Mouse (Mus musculus): ENCODE results near the gene Bhlha15.

DNA sequence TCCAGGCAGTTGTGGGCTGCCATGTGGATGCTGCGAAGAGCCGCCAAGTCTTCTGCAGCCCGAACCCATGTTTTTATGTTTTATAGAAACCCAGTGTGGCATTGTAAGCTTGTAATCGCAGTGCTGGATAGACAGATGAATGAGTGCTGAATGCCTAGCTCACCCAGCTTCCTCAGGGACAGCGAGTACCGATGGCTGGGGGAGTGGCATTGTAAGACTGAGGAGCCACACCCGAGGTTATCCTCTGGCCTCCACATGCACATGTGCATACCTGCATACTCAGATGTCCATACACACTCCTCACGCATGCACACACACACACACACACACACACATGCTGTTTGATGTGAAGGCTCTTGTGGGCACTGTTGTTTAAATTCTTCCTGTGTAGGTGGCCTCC is 30.9 kb upstream of the Bhlha15 start:
- no peak for TF ChIP-seq POLR2A (IDR thresholded peaks at IDR 0.05; ENCODE audit: insufficient read length, low read depth)
- TF ChIP-seq TCF12 (IDR thresholded peaks at IDR 0.05; ENCODE audit: insufficient read depth, poor library complexity, severe bottlenecking) = no peak
- no peak for TF ChIP-seq MYOG (IDR thresholded peaks at IDR 0.05; ENCODE audit: control insufficient read depth in 1 of 3, insufficient read depth in 1 of 3, insufficient read length in 2 of 3, low read depth in 2 of 3)
- no peak for TF ChIP-seq REST (IDR thresholded peaks at IDR 0.05; ENCODE audit: insufficient read depth, insufficient read length)

Data from myocyte (in vitro differentiated cells).